Mouse (Mus musculus) cortical plate, adult 2 months (tissue): ENCODE results near the gene Pomc.

ENCODE experiments used
- CTCF ChIP-seq: fragments of 200-500 bp; IDR thresholded peaks from 2 replicates; pipeline ENCODE4 v1.5.1; 2011; ENCODE audit warnings: mild to moderate bottlenecking, control low read depth, low read length; ENCODE audit not compliant: insufficient read depth; ENCODE audit errors: extremely low read depth
- POLR2A ChIP-seq: fragments of 200-500 bp; IDR thresholded peaks from 2 replicates; pipeline ENCODE4 v1.6.1; 2011; ENCODE audit warnings: mild to moderate bottlenecking, low read length, control low read depth; ENCODE audit not compliant: insufficient read depth; ENCODE audit errors: extremely low read depth

- TF ChIP-seq CTCF (no peak), POLR2A (no peak)
Measured at GRCm38 (mm10) chr12:3905436-3905835, 49.3 kb upstream of the Pomc start.
